Mouse (Mus musculus) MEL (cell line): ENCODE results near the gene Snx17. TPM values are rescaled to one million over a fixed set of nuclear protein-coding genes. Genes with fewer than 3 reads are reported as not detected.

Experiments
- DNase-seq: peaks from one replicate; pipeline ENCODE4 v3.0.0; 2011; ENCODE audit warnings: low read depth, low spot score
- H3K27ac ChIP-seq: 2 replicates; pipeline ENCODE4 v1.5.1; 2012; ENCODE audit warnings: low read depth, mild to moderate bottlenecking, control low read depth, low read length, moderate library complexity; ENCODE audit not compliant: control insufficient read depth
- H3K27me3 ChIP-seq, 2 experiments: fragments of 150-350 bp in 1 of 2; sonication (generic) in 1 of 2; 2 replicates each; pipeline ENCODE4 v1.6.1; 2012; ENCODE audit warnings: low read length in 2 of 2, mild to moderate bottlenecking in 2 of 2, improper control_type of control experiment in 1 of 2, moderate library complexity in 1 of 2; ENCODE audit not compliant: insufficient read depth in 2 of 2, control insufficient read depth in 1 of 2
- H3K36me3 ChIP-seq, 2 experiments: 2 replicates each; pipeline ENCODE4 v1.6.1; 2012 to 2014; ENCODE audit warnings: low read length in 2 of 2, improper control_type of control experiment in 1 of 2, inconsistent platforms in 1 of 2, mild to moderate bottlenecking in 1 of 2; ENCODE audit not compliant: insufficient read depth in 2 of 2, control insufficient read depth in 1 of 2
- H3K4me1 ChIP-seq, 2 experiments: fragments of 150-350 bp in 1 of 2; sonication (generic) in 1 of 2; 2 replicates each; pipeline ENCODE4 v1.6.1; 2012; ENCODE audit warnings: low read length in 2 of 2, improper control_type of control experiment in 1 of 2, mild to moderate bottlenecking in 1 of 2; ENCODE audit not compliant: insufficient read depth in 2 of 2, control insufficient read depth in 1 of 2
- H3K4me3 ChIP-seq, 2 experiments: fragments of 150-350 bp in 1 of 2; sonication (generic) in 1 of 2; 2 replicates each; pipeline ENCODE4 v1.5.1; 2012; ENCODE audit warnings: low read depth in 2 of 2, low read length in 2 of 2, mild to moderate bottlenecking in 2 of 2, moderate library complexity in 2 of 2, control low read depth in 1 of 2, improper control_type of control experiment in 1 of 2; ENCODE audit not compliant: control insufficient read depth in 1 of 2, insufficient read depth in 1 of 2
- H3K79me2 ChIP-seq: 2 replicates; pipeline ENCODE4 v1.6.1; 2012; ENCODE audit warnings: mild to moderate bottlenecking, low read length, moderate library complexity; ENCODE audit not compliant: control insufficient read depth, poor library complexity, insufficient read depth
- H3K9ac ChIP-seq: 2 replicates; pipeline ENCODE4 v1.6.1; 2012; ENCODE audit warnings: low read depth, mild to moderate bottlenecking, control low read depth, low read length, moderate library complexity; ENCODE audit not compliant: control insufficient read depth, poor library complexity, severe bottlenecking
- H3K9me3 ChIP-seq: fragments of 150-350 bp; sonication (generic); replicated peaks from 2 replicates; pipeline ENCODE4 v1.6.1; 2012; ENCODE audit warnings: mild to moderate bottlenecking, low read length, improper control_type of control experiment, moderate library complexity; ENCODE audit not compliant: insufficient read depth
- BHLHE40 ChIP-seq: IDR thresholded peaks from 2 replicates; pipeline ENCODE4 v1.6.1; 2012; ENCODE audit warnings: low read depth, mild to moderate bottlenecking, inconsistent platforms, low read length, improper control_type of control experiment, borderline replicate concordance
- CHD2 ChIP-seq: IDR thresholded peaks from 2 replicates; pipeline ENCODE4 v1.6.1; 2011; ENCODE audit warnings: low read length, improper control_type of control experiment
- CTCF ChIP-seq, 3 experiments: IDR thresholded peaks in 2 of 3; conservative IDR thresholded peaks in 1 of 3; 2 replicates each; pipeline ENCODE4 v1.5.1; 2011 to 2012; ENCODE audit warnings: low read length in 3 of 3, low read depth in 2 of 3, mild to moderate bottlenecking in 2 of 3, improper control_type of control experiment in 1 of 3, inconsistent platforms in 1 of 3, mixed read lengths in 1 of 3, moderate library complexity in 1 of 3; ENCODE audit not compliant: control insufficient read depth in 1 of 3, insufficient read depth in 1 of 3, poor library complexity in 1 of 3, severe bottlenecking in 1 of 3
- E2F4 ChIP-seq: IDR thresholded peaks from 2 replicates; pipeline ENCODE4 v1.6.1; 2011; ENCODE audit warnings: low read depth, low read length, improper control_type of control experiment, borderline replicate concordance
- ELF1 ChIP-seq: IDR thresholded peaks from 2 replicates; pipeline ENCODE4 v1.6.1; 2014; ENCODE audit warnings: low read depth, mild to moderate bottlenecking, inconsistent platforms, low read length, improper control_type of control experiment, moderate library complexity
- EP300 ChIP-seq, 2 experiments: IDR thresholded peaks; 2 replicates each; pipeline ENCODE4 v1.6.1; 2011; ENCODE audit warnings: improper control_type of control experiment in 2 of 2, low read length in 2 of 2, low read depth in 1 of 2, mild to moderate bottlenecking in 1 of 2
- ETS1 ChIP-seq: IDR thresholded peaks from 2 replicates; pipeline ENCODE4 v1.6.1; 2012; ENCODE audit warnings: low read depth, mild to moderate bottlenecking, inconsistent platforms, low read length, improper control_type of control experiment, moderate library complexity
- GABPA ChIP-seq: IDR thresholded peaks from 2 replicates; pipeline ENCODE4 v1.6.1; 2012; ENCODE audit warnings: low read depth, mild to moderate bottlenecking, inconsistent platforms, low read length, improper control_type of control experiment, moderate library complexity
- HCFC1 ChIP-seq: IDR thresholded peaks from 2 replicates; pipeline ENCODE4 v1.6.1; 2012; ENCODE audit warnings: low read depth, mild to moderate bottlenecking, inconsistent platforms, low read length, improper control_type of control experiment, moderate library complexity
- JUND ChIP-seq: IDR thresholded peaks from 2 replicates; pipeline ENCODE4 v1.6.1; 2011; ENCODE audit warnings: low read depth, mild to moderate bottlenecking, improper control_type of control experiment, low read length
- KAT2A ChIP-seq: conservative IDR thresholded peaks from 2 replicates; pipeline ENCODE4 v1.6.1; 2012; ENCODE audit warnings: low read depth, low read length, improper control_type of control experiment, inconsistent platforms
- MAFK ChIP-seq: IDR thresholded peaks from 2 replicates; pipeline ENCODE4 v1.6.1; 2011; ENCODE audit warnings: low read depth, mild to moderate bottlenecking, low read length, improper control_type of control experiment, borderline replicate concordance
- MAX ChIP-seq: IDR thresholded peaks from 2 replicates; pipeline ENCODE4 v1.6.1; 2011; ENCODE audit warnings: low read length, improper control_type of control experiment
- MEF2A ChIP-seq: IDR thresholded peaks from 2 replicates; pipeline ENCODE4 v1.6.1; 2014; ENCODE audit warnings: low read depth, mild to moderate bottlenecking, inconsistent platforms, low read length, improper control_type of control experiment; ENCODE audit not compliant: poor library complexity, insufficient replicate concordance, severe bottlenecking; ENCODE audit errors: extremely low read depth
- MXI1 ChIP-seq: IDR thresholded peaks from 2 replicates; pipeline ENCODE4 v1.6.1; 2011; ENCODE audit warnings: mild to moderate bottlenecking, low read depth, low read length, improper control_type of control experiment
- MYB ChIP-seq: IDR thresholded peaks from 2 replicates; pipeline ENCODE4 v1.6.1; 2011; ENCODE audit warnings: mild to moderate bottlenecking, low read depth, low read length, improper control_type of control experiment
- MYC ChIP-seq: IDR thresholded peaks from 2 replicates; pipeline ENCODE4 v1.6.1; 2011; ENCODE audit warnings: low read depth, mild to moderate bottlenecking, low read length, improper control_type of control experiment, moderate library complexity
- NELFE ChIP-seq: IDR thresholded peaks from 2 replicates; pipeline ENCODE4 v1.6.1; 2011; ENCODE audit warnings: low read depth, low read length, improper control_type of control experiment
- NRF1 ChIP-seq: IDR thresholded peaks from 2 replicates; pipeline ENCODE4 v1.6.1; 2014; ENCODE audit warnings: low read depth, mild to moderate bottlenecking, inconsistent platforms, low read length, improper control_type of control experiment, moderate library complexity; ENCODE audit not compliant: poor library complexity, insufficient read depth, severe bottlenecking
- POLR2A ChIP-seq, 2 experiments: IDR thresholded peaks; 2 replicates each; pipeline ENCODE4 v1.6.1; 2011 to 2012; ENCODE audit warnings: low read length in 2 of 2, mild to moderate bottlenecking in 2 of 2, control low read depth in 1 of 2, improper control_type of control experiment in 1 of 2, low read depth in 1 of 2, moderate library complexity in 1 of 2; ENCODE audit not compliant: control insufficient read depth in 1 of 2, insufficient read depth in 1 of 2, poor library complexity in 1 of 2
- POLR2AphosphoS2 ChIP-seq: IDR thresholded peaks from 2 replicates; pipeline ENCODE4 v1.6.1; 2011; ENCODE audit warnings: low read length, improper control_type of control experiment
- POLR2AphosphoS5 ChIP-seq: IDR thresholded peaks from 2 replicates; pipeline ENCODE4 v1.6.1; 2012; ENCODE audit warnings: low read depth, borderline replicate concordance, mild to moderate bottlenecking, inconsistent platforms, low read length, moderate library complexity, mixed read lengths
- RAD21 ChIP-seq: IDR thresholded peaks from 2 replicates; pipeline ENCODE4 v1.6.1; 2011; ENCODE audit warnings: mild to moderate bottlenecking, low read depth, low read length, improper control_type of control experiment
- RCOR1 ChIP-seq: IDR thresholded peaks from 2 replicates; pipeline ENCODE4 v1.6.1; 2012; ENCODE audit warnings: low read depth, mild to moderate bottlenecking, inconsistent platforms, low read length, improper control_type of control experiment
- SIN3A ChIP-seq: IDR thresholded peaks from 2 replicates; pipeline ENCODE4 v1.6.1; 2012; ENCODE audit warnings: low read length, improper control_type of control experiment, inconsistent platforms
- SMC3 ChIP-seq: IDR thresholded peaks from 2 replicates; pipeline ENCODE4 v1.6.1; 2011; ENCODE audit warnings: low read depth, low read length, improper control_type of control experiment
- TAL1 ChIP-seq: IDR thresholded peaks from 2 replicates; pipeline ENCODE4 v1.6.1; 2012; ENCODE audit warnings: mild to moderate bottlenecking, inconsistent platforms, low read length, moderate library complexity, mixed read lengths
- TBP ChIP-seq: IDR thresholded peaks from 2 replicates; pipeline ENCODE4 v1.8.0; 2011; ENCODE audit warnings: low read depth, low read length, improper control_type of control experiment
- TCF12 ChIP-seq: IDR thresholded peaks from 2 replicates; pipeline ENCODE4 v1.6.1; 2014; ENCODE audit warnings: low read depth, mild to moderate bottlenecking, inconsistent platforms, low read length, improper control_type of control experiment, moderate library complexity
- UBTF ChIP-seq: IDR thresholded peaks from 2 replicates; pipeline ENCODE4 v1.6.1; 2012; ENCODE audit warnings: low read depth, mild to moderate bottlenecking, inconsistent platforms, low read length, improper control_type of control experiment, moderate library complexity, borderline replicate concordance; ENCODE audit not compliant: insufficient read depth
- USF1 ChIP-seq: IDR thresholded peaks from 2 replicates; pipeline ENCODE4 v1.6.1; 2014; ENCODE audit warnings: low read depth, mild to moderate bottlenecking, inconsistent platforms, low read length, improper control_type of control experiment, moderate library complexity
- USF2 ChIP-seq, 2 experiments: IDR thresholded peaks; 2 replicates each; pipeline ENCODE4 v1.6.1; 2011 to 2012; ENCODE audit warnings: improper control_type of control experiment in 2 of 2, low read length in 2 of 2, borderline replicate concordance in 1 of 2, inconsistent platforms in 1 of 2, low read depth in 1 of 2, mild to moderate bottlenecking in 1 of 2; ENCODE audit not compliant: insufficient read depth in 1 of 2
- ZC3H11A ChIP-seq: IDR thresholded peaks from 2 replicates; pipeline ENCODE4 v1.6.1; 2012; ENCODE audit warnings: low read depth, mild to moderate bottlenecking, inconsistent platforms, low read length, improper control_type of control experiment
- ZMIZ1 ChIP-seq: IDR thresholded peaks from 2 replicates; pipeline ENCODE4 v1.6.1; 2012; ENCODE audit warnings: low read depth, mild to moderate bottlenecking, inconsistent platforms, low read length, improper control_type of control experiment, moderate library complexity
- ZNF384 ChIP-seq: IDR thresholded peaks from 2 replicates; pipeline ENCODE4 v1.6.1; 2012; ENCODE audit warnings: low read depth, mild to moderate bottlenecking, inconsistent platforms, low read length, improper control_type of control experiment
- polyA plus RNA-seq, 2 experiments: library from polyadenylated mRNA; stranded (reverse) in 1 of 2; unstranded in 1 of 2; fragments of >175 nt in 1 of 2; fragments of >200 nt in 1 of 2; gene quantifications; 2 replicates each; pipeline versions ENCODE4 v1.2.1 to v1.2.4; 2012; ENCODE audit warnings: low replicate concordance in 2 of 2, low read depth in 1 of 2; ENCODE audit not compliant: insufficient read length in 2 of 2, insufficient read depth in 1 of 2, missing spikeins in 1 of 2
- total RNA-seq: library from RNA; depleted of rRNA; stranded (reverse); fragments of 300-350 nt; gene quantifications from 2 replicates; pipeline ENCODE4 v1.2.3, GENCODE M21; 2012; rRNA removed

Gene Snx17
- total RNA-seq: 67.3 and 85.1 TPM in 2 replicates
- polyA plus RNA-seq: 10 to 100 TPM in 1 of 2 experiments, not detected in 1; 85.6 TPM

DNA sequence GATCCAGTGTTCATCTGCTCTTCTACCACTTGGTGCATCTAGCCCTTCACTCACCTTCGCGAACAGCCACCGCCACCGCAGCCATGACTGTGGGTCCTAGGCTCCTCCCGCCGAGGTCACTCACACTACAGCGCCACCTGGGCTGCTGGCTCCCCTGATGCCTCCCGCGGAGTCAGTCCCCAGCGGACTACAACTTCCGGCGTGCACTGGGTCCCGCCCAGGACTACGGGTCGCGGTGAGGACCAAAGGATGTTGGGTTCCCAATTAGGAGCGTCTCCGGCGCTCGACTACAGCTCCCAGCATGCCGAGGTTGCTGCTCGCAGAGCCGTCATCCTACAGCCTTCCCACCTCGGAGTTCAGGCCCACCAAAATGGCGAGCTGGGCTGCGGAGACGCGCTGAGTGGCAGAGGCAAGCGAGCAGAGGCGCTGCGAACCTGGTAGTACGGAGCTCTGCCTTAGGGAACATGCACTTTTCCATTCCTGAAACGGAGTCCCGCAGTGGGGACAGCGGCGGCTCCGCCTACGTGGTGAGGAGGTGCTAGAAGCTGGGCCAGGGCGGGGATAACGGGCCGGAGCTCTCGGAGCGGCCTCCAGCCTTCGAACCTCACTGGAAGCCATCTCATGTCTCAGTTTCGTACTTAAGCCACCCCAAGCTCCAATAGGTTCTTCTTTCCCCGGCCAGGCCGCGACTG lies at the start of gene Snx17, which contains the start of gene Eif2b4:
Gene Snx17 (plus strand): TSS at position 289 of the 692 bp plus-strand sequence.
Gene Eif2b4 (minus strand): TSS at position 492 of the 692 bp plus-strand sequence.
- peaks cover 0 to 9% of the 10 kb centered on the region in 2 experiments; a peak in 1 of 4 replicates for H3K4me1 ChIP-seq
- peak; percentile 92 for TF ChIP-seq ZMIZ1
- TF ChIP-seq POLR2AphosphoS2: peak; percentile 78
- peak in 2 of 3 experiments; percentile 82; a peak in 5 of 6 replicates for TF ChIP-seq CTCF (IDR thresholded peaks at IDR 0.05 in 2 of 3, conservative IDR thresholded peaks at IDR 0.05 in 1 of 3; ENCODE audit: control insufficient read depth in 1 of 3, insufficient read depth in 1 of 3, low read depth in 2 of 3, low read length in 3 of 3, poor library complexity in 1 of 3, severe bottlenecking in 1 of 3)
- no peak for TF ChIP-seq USF2 (IDR thresholded peaks at IDR 0.05; ENCODE audit: borderline replicate concordance in 1 of 2, insufficient read depth in 1 of 2, low read depth in 1 of 2, low read length in 2 of 2)
- TF ChIP-seq MXI1: peak; percentile 96
- TF ChIP-seq TCF12: peak; percentile 84
- TF ChIP-seq NELFE: peak; percentile 84
- TF ChIP-seq MYB: no peak
- TF ChIP-seq ELF1: peak; percentile 97
- no peak; the same call in 1 of the 2 replicates for TF ChIP-seq MEF2A
- peak; percentile 88 to 91 for TF ChIP-seq POLR2A (IDR thresholded peaks at IDR 0.05; ENCODE audit: control insufficient read depth in 1 of 2, insufficient read depth in 1 of 2, low read depth in 1 of 2, low read length in 2 of 2, poor library complexity in 1 of 2)
- TF ChIP-seq MAX: 0 out of 2 replicates have a peak, but pooled peaks have one; percentile 82
- no peak for TF ChIP-seq ZNF384
- TF ChIP-seq NRF1: peak; percentile 58
- peak; percentile 99 for TF ChIP-seq HCFC1
- peak in 1 of 2 experiments; percentile 64; a peak in 2 of 4 replicates for TF ChIP-seq EP300 (IDR thresholded peaks at IDR 0.05; ENCODE audit: low read depth in 1 of 2, low read length in 2 of 2)
- TF ChIP-seq RAD21: no peak
- no peak for TF ChIP-seq TAL1
- 0 out of 2 replicates have a peak, but pooled peaks have one; percentile 7 for TF ChIP-seq RCOR1
- peak; percentile 66; the same call in 1 of the 2 replicates for TF ChIP-seq CHD2
- TF ChIP-seq MAFK: no peak
- peak; percentile 63 for TF ChIP-seq USF1
- TF ChIP-seq BHLHE40: no peak
- TF ChIP-seq E2F4: peak; percentile 48; the same call in 1 of the 2 replicates
- TF ChIP-seq JUND: no peak
- no peak for TF ChIP-seq ZC3H11A
- TF ChIP-seq TBP: peak; percentile 87; the same call in 1 of the 2 replicates
- peak; percentile 75 for TF ChIP-seq ETS1
- peak; percentile 70 for TF ChIP-seq POLR2AphosphoS5
- peak; percentile 99 for TF ChIP-seq KAT2A
- TF ChIP-seq MYC: no peak; the same call in 1 of the 2 replicates
- peak; percentile 51; the same call in 1 of the 2 replicates for TF ChIP-seq GABPA
- TF ChIP-seq UBTF: no peak
- peak; percentile 100 for TF ChIP-seq SIN3A
- TF ChIP-seq SMC3: no peak

More for the DNA sequence above, at the start of gene Snx17, which contains the start of gene Eif2b4:
- Histone ChIP-seq H3K36me3 (peaks cover 4 to 16% of the 10 kb centered on the region in 2 experiments), H3K27me3 (no peaks in the 10 kb centered on the region), H3K9ac (peak within 1 kb of the TSS; percentile 86), H3K9me3 (no peaks in the 10 kb centered on the region), H3K79me2 (peaks cover 24% of the 10 kb centered on the region), H3K4me3 (peak within 1 kb of the TSS; percentile 66 to 82), H3K27ac (peak within 1 kb of the TSS; percentile 67)
- peak; percentile 100 for DNase-seq
